Mouse (Mus musculus) ES-E14 (cell line): ENCODE data around the gene Efnb3. TPM values are rescaled to one million over a fixed set of nuclear protein-coding genes. Genes with fewer than 3 reads are reported as not detected.

ENCODE experiments used
- DNase-seq: peaks from one replicate; pipeline ENCODE4 v3.0.0-alpha.2; 2013; ENCODE audit warnings: low read depth, low spot score
- H3K27ac ChIP-seq: 2 replicates; pipeline ENCODE4 v1.5.1; 2012; ENCODE audit warnings: low read depth, mild to moderate bottlenecking, low read length, moderate library complexity, mixed read lengths; ENCODE audit not compliant: poor library complexity, insufficient read depth, severe bottlenecking
- H3K36me3 ChIP-seq: 2 replicates; pipeline ENCODE4 v1.6.1; 2012; ENCODE audit warnings: mild to moderate bottlenecking, low read length, moderate library complexity, mixed read lengths; ENCODE audit not compliant: control insufficient read depth, poor library complexity, insufficient read depth, severe bottlenecking
- H3K4me1 ChIP-seq, 2 experiments: fragments of 150-350 bp in 1 of 2; sonication (generic) in 1 of 2; 2 replicates each; pipeline ENCODE4 v1.6.1; 2012; ENCODE audit warnings: low read length in 2 of 2, mild to moderate bottlenecking in 1 of 2, mixed read lengths in 1 of 2; ENCODE audit not compliant: control insufficient read depth in 2 of 2, insufficient read depth in 2 of 2, poor library complexity in 1 of 2
- H3K4me3 ChIP-seq, 2 experiments: fragments of 150-350 bp in 1 of 2; sonication (generic) in 1 of 2; 2 replicates each; pipeline ENCODE4 v1.5.1; 2012; ENCODE audit warnings: low read length in 2 of 2, low read depth in 1 of 2, mild to moderate bottlenecking in 1 of 2, mixed read lengths in 1 of 2; ENCODE audit not compliant: insufficient read depth in 1 of 2, poor library complexity in 1 of 2, severe bottlenecking in 1 of 2
- H3K9ac ChIP-seq: 2 replicates; pipeline ENCODE4 v1.6.1; 2012; ENCODE audit warnings: low read depth, mild to moderate bottlenecking, low read length, mixed read lengths; ENCODE audit not compliant: poor library complexity, insufficient read depth, severe bottlenecking
- H3K9me3 ChIP-seq: fragments of 150-350 bp; sonication (generic); 2 replicates; pipeline ENCODE4 v1.6.1; 2012; ENCODE audit warnings: low read depth, mild to moderate bottlenecking, low read length; ENCODE audit not compliant: control insufficient read depth, insufficient read depth
- CHD2 ChIP-seq: IDR thresholded peaks from 2 replicates; pipeline ENCODE4 v1.6.1; 2014; ENCODE audit warnings: mild to moderate bottlenecking, low read depth, low read length, inconsistent platforms
- HCFC1 ChIP-seq: IDR thresholded peaks from 2 replicates; pipeline ENCODE4 v1.6.1; 2012; ENCODE audit warnings: low read length, inconsistent platforms, borderline replicate concordance; ENCODE audit not compliant: insufficient read depth
- MAFK ChIP-seq: IDR thresholded peaks from 2 replicates; pipeline ENCODE4 v1.6.1; 2014; ENCODE audit warnings: mild to moderate bottlenecking, low read depth, low read length, inconsistent platforms; ENCODE audit not compliant: insufficient read depth
- ZC3H11A ChIP-seq: IDR thresholded peaks from 2 replicates; pipeline ENCODE4 v1.6.1; 2012; ENCODE audit warnings: low read depth, mild to moderate bottlenecking, inconsistent platforms, low read length, borderline replicate concordance
- ZNF384 ChIP-seq: IDR thresholded peaks from 2 replicates; pipeline ENCODE4 v1.6.1; 2012; ENCODE audit warnings: low read depth, low read length, inconsistent platforms
- in situ Hi-C, 2 experiments: fragments of 600-800 bp; cut with MboI; formaldehyde crosslinking; loops; one replicate each; pipeline ENCODE4 v1.15.1; 2025; ENCODE audit warnings: low sequenced_read_pairs in 2 of 2, inconsistent platforms in 1 of 2; ENCODE audit not compliant: unreplicated experiment in 2 of 2
- total RNA-seq: library from RNA; depleted of rRNA; stranded (reverse); fragments of 300-350 nt; gene quantifications from 2 replicates; pipeline ENCODE4 v1.2.3, GENCODE M21; 2012

Efnb3 gene
- total RNA-seq, 1 experiment: 3.2 TPM

DNA sequence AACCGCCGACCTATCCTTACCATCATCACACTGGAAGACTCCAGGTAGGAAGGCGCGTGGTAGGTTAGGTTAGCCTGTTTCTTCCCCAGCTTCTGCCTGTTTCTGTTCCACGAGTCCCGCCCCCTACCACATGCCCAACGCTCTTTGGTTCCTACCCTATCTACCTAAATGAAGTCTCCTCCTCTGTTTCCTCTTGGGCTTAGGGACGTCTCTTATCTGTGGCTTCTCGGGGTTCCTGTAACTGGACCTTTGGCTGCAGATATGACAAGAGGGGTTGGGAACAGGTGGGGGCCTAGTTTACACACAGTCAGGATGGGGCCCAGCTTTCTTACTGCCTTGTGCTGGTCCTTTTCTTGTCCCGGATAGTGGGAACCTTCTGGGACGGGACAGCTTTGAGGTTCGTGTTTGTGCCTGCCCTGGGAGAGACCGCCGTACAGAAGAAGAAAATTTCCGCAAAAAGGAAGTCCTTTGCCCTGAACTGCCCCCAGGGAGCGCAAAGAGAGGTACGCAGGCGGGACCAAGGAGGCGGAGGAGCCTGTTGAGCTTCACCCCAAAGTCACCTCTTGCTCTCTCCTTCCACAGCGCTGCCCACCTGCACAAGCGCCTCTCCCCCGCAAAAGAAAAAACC lies 29.3 kb upstream of the Efnb3 start:
- in situ Hi-C loops: no loop called here
- Histone ChIP-seq H3K36me3 (peaks cover 56% of the 10 kb centered on the region), H3K9me3 (no peaks in the 10 kb centered on the region), H3K4me3 (no peak overlapping the region), H3K9ac (no peak overlapping the region; the same call in 1 of the 2 replicates), H3K27ac (no peak overlapping the region), H3K4me1 (peaks cover 3 to 26% of the 10 kb centered on the region in 2 experiments; a peak in 3 of 4 replicates)
- no peak for DNase-seq
- no peak for TF ChIP-seq CHD2
- no peak for TF ChIP-seq HCFC1
- no peak for TF ChIP-seq ZNF384
- TF ChIP-seq ZC3H11A: no peak
- no peak for TF ChIP-seq MAFK

DNA sequence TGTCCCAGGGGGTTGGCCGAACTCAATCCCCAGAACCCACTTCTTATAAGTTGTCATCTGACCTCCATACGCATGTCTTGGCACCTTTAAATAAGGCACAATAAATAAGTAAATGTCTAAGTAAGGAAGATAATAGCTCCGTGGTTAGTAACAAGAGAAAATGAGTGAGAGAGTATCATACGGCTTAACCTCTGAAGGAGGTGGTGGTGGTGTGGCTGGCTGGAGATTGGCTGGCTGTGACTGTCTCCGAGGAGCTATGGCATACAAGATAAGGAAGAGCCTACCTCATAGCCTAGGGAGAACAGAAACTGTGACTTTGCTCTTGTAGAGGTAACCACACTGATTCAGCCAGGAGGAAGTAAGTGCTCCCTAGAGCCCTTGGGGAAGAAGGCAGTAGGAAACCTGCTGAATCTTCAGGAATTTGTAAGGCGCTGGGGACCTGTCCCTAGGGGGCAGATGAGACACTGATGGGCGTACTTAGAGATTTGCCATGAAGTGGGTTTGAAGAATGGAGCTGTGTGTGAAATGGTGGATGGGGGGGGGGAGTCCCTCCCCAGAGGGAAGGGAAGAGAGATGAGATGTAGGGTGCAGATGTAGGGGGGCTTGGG lies 25.8 kb upstream of the Efnb3 start:
- Histone ChIP-seq H3K36me3 (peaks cover 51% of the 10 kb centered on the region), H3K9me3 (no peaks in the 10 kb centered on the region), H3K4me3 (no peak overlapping the region; a peak in 1 of 4 replicates), H3K9ac (peak overlapping the region; percentile 12; the same call in 1 of the 2 replicates), H3K27ac (0 out of 2 replicates have a peak overlapping the region, but pooled peaks have one; percentile 44), H3K4me1 (peaks cover 7 to 27% of the 10 kb centered on the region in 2 experiments)
- no peak for DNase-seq
- no peak for TF ChIP-seq HCFC1
- TF ChIP-seq MAFK: 0 out of 2 replicates have a peak, but pooled peaks have one; percentile 3
- in situ Hi-C loops: no loop called here

DNA sequence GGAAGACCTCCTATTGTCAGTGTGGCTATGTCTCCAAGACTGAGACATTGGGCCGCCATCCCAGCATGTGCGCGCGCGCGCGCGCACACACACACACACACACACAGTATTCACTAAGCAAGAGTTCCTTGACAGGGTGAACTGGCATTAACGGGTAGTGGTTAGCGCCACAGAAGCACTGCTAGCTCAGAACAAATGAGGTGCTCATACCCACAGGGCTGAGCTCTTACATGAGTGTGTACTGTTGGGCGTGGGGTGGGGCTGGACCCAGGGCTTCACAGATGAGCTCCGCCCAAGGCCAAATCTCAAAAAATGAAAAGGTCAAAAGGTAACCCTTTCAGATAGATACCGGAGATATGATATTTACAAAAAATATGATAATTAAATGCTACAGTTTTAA lies 24.9 kb upstream of the Efnb3 start:
- H3K9ac ChIP-seq: no peak overlapping the region
- H3K4me3 ChIP-seq: no peak overlapping the region; a peak in 1 of 4 replicates
- H3K4me1 ChIP-seq: peaks cover 7 to 27% of the 10 kb centered on the region in 2 experiments
- no peak overlapping the region for H3K27ac ChIP-seq
- in situ Hi-C loops: no loop called here
- H3K9me3 ChIP-seq: no peaks in the 10 kb centered on the region
- DNase-seq: no peak
- TF ChIP-seq HCFC1 (no peak), ZC3H11A (no peak), MAFK (no peak), ZNF384 (no peak), CHD2 (no peak)
- peaks cover 42% of the 10 kb centered on the region for H3K36me3 ChIP-seq

DNA sequence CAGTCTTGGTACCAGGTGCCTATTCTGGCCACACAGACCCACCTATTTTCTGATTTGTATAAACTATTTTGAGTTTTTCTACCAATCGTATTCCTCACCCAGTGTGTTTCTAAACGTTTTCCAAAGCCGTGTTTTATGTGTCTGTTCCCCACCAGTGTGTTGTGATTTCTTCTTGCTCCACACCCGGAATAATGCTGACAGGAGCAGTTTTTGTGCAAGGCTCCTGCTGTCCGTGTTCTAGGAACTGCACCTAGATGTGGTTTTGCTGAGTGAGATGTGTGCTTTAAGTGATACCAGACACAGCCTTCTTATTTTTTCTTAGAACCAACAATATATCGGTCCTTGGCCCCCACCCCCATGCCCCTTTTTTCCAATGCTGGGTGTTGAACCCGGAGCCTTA lies 24.0 kb upstream of the Efnb3 start:
- H3K27ac ChIP-seq: no peak overlapping the region
- H3K4me3 ChIP-seq: peak overlapping the region in 1 of 2 experiments; percentile 17; a peak in 1 of 4 replicates
- H3K9ac ChIP-seq: peak overlapping the region; percentile 26; the same call in 1 of the 2 replicates
- DNase-seq: no peak
- in situ Hi-C loops: no loop called here
- H3K9me3 ChIP-seq: no peaks in the 10 kb centered on the region
- H3K36me3 ChIP-seq: peaks cover 33% of the 10 kb centered on the region
- no peak for TF ChIP-seq ZC3H11A
- TF ChIP-seq MAFK: peak; percentile 89
- no peak for TF ChIP-seq HCFC1
- H3K4me1 ChIP-seq: peaks cover 9 to 26% of the 10 kb centered on the region in 2 experiments
